Mouse (Mus musculus) embryonic facial prominence, embryonic 11.5 days (tissue): ENCODE data around the gene Isl2. TPM values are rescaled to one million over a fixed set of nuclear protein-coding genes. Genes with fewer than 3 reads are reported as not detected.
A peak's percentile ranks its signal among the peaks of the same experiment; 100 is the strongest.

Source experiments
- ATAC-seq: fragments of 200-750 bp; cut with Nextera tagmentation; replicated peaks from 2 replicates; pipeline ENCODE4 v1.8.0; 2017; ENCODE audit warnings: low read depth; ENCODE audit not compliant: insufficient number of reproducible peaks, low FRiP score, low TSS enrichment
- DNase-seq: peaks from one replicate; pipeline ENCODE4 v3.0.0-alpha.2; 2015; ENCODE audit warnings: low spot score
- H3K27ac ChIP-seq: fragments of 300-500 bp; sonication (generic); replicated peaks from 2 replicates; pipeline ENCODE4 v1.5.1; 2014; ENCODE audit warnings: mild to moderate bottlenecking, low read depth, low read length, control low read depth
- H3K27me3 ChIP-seq: fragments of 300-500 bp; sonication (generic); 2 replicates; pipeline ENCODE4 v1.6.1; 2014; ENCODE audit warnings: mild to moderate bottlenecking, low read length, moderate library complexity, mixed read lengths; ENCODE audit not compliant: control insufficient read depth, insufficient read depth
- H3K36me3 ChIP-seq: fragments of 300-500 bp; sonication (generic); replicated peaks from 2 replicates; pipeline ENCODE4 v1.6.1; 2014; ENCODE audit warnings: low read depth, mild to moderate bottlenecking, low read length, moderate library complexity, mixed read lengths; ENCODE audit not compliant: control insufficient read depth, insufficient read depth
- H3K4me1 ChIP-seq: fragments of 300-500 bp; sonication (generic); 2 replicates; pipeline ENCODE4 v1.6.1; 2014; ENCODE audit warnings: low read length, mixed read lengths; ENCODE audit not compliant: control insufficient read depth, insufficient read depth
- H3K4me2 ChIP-seq: fragments of 300-500 bp; sonication (generic); 2 replicates; pipeline ENCODE4 v1.6.1; 2014; ENCODE audit warnings: low read depth, mild to moderate bottlenecking, control low read depth, low read length, moderate library complexity
- H3K4me3 ChIP-seq: fragments of 300-500 bp; sonication (generic); 2 replicates; pipeline ENCODE4 v1.5.1; 2014; ENCODE audit warnings: low read depth, low read length, control low read depth
- H3K9ac ChIP-seq: fragments of 300-500 bp; sonication (generic); replicated peaks from 2 replicates; pipeline ENCODE4 v1.6.1; 2014; ENCODE audit warnings: mild to moderate bottlenecking, control low read depth, low read length
- H3K9me3 ChIP-seq: fragments of 300-500 bp; sonication (generic); replicated peaks from 2 replicates; pipeline ENCODE4 v1.6.1; 2016; ENCODE audit warnings: mild to moderate bottlenecking, low read length, inconsistent platforms, mixed read lengths; ENCODE audit not compliant: control insufficient read depth
- WGBS: fragments of 180-500 bp; shearing (Covaris S2); extraction: QIAGEN DNeasy Blood & Tissue Kit; methylation state at CpG from one replicate; pipeline ENCODE4 v1.1.7; 2014; 5-methylcytosine and 5-hydroxymethylcytosine counted together
- polyA plus RNA-seq: library from polyadenylated mRNA; unstranded; fragments of >200 nt; fragmentation: Nextera tagmentation; extraction: Ambion mirVana; gene quantifications from 2 replicates; pipeline ENCODE4 v1.2.1, GENCODE M21; 2014

Isl2 gene
- 23.3 and 30.6 TPM in 2 replicates for polyA plus RNA-seq

DNA sequence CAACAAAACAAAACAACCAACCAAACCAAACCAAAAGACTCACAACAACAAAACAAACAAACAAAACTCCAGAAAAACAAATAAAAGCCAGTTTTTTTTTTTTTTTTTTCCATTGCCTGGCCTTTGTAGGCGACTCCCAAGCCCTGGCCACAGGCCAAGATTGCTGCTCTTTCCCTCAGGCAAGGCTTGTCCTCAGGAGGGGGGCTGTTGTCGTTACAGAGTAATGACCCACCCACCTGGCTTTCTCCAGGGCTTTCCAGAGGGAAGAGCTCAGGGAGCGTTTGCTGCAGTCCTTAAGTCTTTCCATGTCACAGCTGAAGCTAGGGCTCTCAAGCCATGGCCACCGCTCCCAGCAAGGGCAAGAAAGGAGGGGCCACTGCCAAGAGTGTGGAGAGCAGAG lies at the start of gene Isl2:
TSS of gene Isl2 (plus strand) at position 296 of the 400 bp plus-strand sequence.
- peak within 1 kb of the TSS; percentile 29; the same call in 1 of the 2 replicates for H3K4me2 ChIP-seq
- peak within 1 kb of the TSS; percentile 26 for H3K9ac ChIP-seq
- H3K27me3 ChIP-seq = peaks cover 31% of the 10 kb centered on the region
- H3K4me1 ChIP-seq = peaks cover 6% of the 10 kb centered on the region
- H3K4me3 ChIP-seq = peak within 1 kb of the TSS; percentile 24
- H3K9me3 ChIP-seq = no peaks in the 10 kb centered on the region
- H3K27ac ChIP-seq = no peak within 1 kb of the TSS
- ATAC-seq (no peak), DNase-seq (no peak)
- H3K36me3 ChIP-seq = no peaks in the 10 kb centered on the region
- 8% methylated on average over 4 of the region's 4 CpGs for WGBS

DNA sequence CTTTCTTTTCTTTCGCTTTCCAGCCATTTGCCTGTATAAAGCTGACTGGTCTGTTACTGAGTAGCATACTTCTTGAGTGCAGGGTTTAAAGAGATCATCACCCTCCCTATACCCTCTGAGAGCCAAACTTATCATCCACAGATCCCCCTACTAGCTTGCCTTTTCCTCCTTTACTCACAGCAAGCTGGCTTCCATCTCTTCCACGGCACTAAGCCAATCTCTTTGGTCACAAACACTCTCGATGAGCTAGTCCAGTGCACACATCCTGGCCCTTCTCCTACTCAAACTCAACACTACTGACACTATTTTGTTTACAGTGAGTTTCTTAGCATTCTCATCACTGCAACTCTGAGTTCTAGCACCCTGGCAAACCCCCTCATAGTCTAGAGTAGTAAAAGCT lies 30.6 kb upstream of the Isl2 start:
- WGBS = 88% methylated on average over 3 of the region's 3 CpGs
- Histone ChIP-seq H3K27me3 (no peaks in the 10 kb centered on the region), H3K4me3 (no peak overlapping the region), H3K9ac (no peak overlapping the region), H3K4me2 (no peak overlapping the region), H3K36me3 (no peaks in the 10 kb centered on the region), H3K4me1 (no peaks in the 10 kb centered on the region), H3K9me3 (no peaks in the 10 kb centered on the region), H3K27ac (no peak overlapping the region)
- no peak for DNase-seq
- no peak for ATAC-seq

DNA sequence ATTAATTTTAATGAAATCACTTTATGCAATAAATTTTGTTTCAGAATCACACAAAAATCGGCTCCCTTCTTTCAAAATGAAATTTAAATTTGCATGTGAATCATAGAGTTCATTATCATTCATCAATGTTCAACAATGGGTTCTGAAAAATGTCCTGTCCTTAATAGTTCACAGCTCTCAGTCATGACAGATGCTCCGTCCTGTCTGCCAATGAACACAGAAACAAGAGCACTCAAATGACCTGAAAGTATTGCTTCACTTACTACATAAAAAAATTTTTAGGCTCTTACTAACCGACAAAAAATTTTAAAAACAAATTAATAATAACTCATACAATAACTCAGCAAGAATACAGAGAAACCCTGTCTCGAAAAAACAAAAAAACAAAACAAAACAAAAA lies 29.8 kb upstream of the Isl2 start:
- no peak for ATAC-seq
- no peak overlapping the region for H3K9ac ChIP-seq
- no peak overlapping the region for H3K4me2 ChIP-seq
- 90% methylated on average over 4 of the region's 4 CpGs for WGBS
- no peaks in the 10 kb centered on the region for H3K27me3 ChIP-seq
- no peaks in the 10 kb centered on the region for H3K9me3 ChIP-seq
- no peaks in the 10 kb centered on the region for H3K36me3 ChIP-seq
- no peaks in the 10 kb centered on the region for H3K4me1 ChIP-seq
- H3K4me3 ChIP-seq = no peak overlapping the region
- H3K27ac ChIP-seq = no peak overlapping the region
- DNase-seq = no peak

DNA sequence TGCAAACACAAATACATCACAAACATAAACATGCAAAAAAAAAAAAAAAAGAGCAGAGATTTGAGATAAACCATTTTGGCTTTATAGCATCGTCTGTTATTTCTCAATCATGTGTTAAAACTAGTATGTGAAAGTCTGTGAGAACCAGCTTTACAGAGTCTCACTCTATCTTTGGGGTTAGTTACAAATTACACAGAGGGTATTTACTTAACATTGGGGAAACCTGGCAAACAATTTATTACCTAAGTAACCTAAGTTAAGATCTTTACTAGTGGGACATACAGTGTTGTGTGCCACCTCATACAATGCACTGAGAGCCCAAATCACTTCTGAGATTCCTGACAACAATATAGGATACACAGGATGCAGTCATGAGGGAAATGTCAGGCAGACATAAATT lies 28.7 kb upstream of the Isl2 start:
- Histone ChIP-seq H3K9ac (no peak overlapping the region), H3K4me1 (no peaks in the 10 kb centered on the region)

DNA sequence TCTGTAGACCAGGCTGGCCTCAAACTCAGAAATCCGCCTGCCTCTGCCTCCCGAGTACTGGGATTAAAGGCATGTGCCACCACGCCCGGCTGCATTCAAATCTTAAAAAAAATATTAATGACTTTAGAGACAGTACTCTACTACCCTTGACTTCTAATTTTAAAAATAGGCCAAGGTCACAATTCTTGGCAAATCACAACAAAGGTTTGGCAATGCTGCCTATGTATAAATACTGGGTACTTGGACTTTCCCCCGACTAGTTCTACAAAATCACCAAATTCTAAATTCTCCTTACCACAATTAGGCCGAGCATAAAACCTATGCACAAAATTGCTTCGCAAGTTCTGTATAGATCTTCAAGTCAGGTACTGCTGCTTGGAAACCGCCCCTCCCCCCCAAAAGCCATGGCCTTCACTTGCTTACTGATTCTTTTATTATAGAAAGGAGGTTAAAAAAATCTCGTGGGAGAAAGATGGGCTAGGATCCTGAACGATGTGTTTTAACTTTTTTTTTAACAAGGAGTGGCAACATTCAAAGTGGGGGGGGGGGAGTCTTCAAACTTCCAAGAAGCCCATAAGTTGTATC lies 27.7 kb upstream of the Isl2 start:
- Histone ChIP-seq H3K4me2 (peak overlapping the region; percentile 77; the same call in 1 of the 2 replicates), H3K36me3 (no peaks in the 10 kb centered on the region), H3K27ac (no peak overlapping the region)

More for the DNA sequence above, 28.7 kb upstream of the Isl2 start:
- no peak overlapping the region for H3K27ac ChIP-seq
- H3K4me2 ChIP-seq = no peak overlapping the region
- 80% methylated on average over 1 of the region's 1 CpGs for WGBS
- no peak overlapping the region for H3K4me3 ChIP-seq
- H3K9me3 ChIP-seq = no peaks in the 10 kb centered on the region
- no peaks in the 10 kb centered on the region for H3K27me3 ChIP-seq
- H3K36me3 ChIP-seq = no peaks in the 10 kb centered on the region
- ATAC-seq (no peak), DNase-seq (no peak)

DNA sequence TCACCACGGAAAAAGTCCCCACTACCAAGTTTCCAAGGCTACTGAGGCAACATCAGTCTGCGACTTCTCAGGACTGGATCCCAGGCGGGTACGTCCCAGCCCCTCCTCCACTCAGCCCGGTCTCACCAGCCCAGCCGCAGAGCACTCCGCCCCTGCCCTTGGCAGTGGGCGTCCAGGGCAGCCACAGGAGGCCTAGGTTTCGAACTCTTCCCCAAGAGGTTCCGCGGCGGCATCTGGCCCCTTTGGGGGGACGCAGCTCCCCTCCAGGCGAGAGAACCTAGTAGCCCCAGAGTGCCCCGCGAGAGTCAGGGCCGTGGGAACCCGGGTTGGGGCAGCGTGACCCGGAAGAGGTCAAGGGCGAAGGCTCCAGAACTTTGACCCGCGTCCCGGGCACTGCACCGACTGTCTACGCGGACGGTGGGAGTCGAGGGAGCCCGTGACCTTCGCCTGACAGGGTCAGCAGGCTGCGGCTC lies 26.9 kb upstream of the Isl2 start:
- peak overlapping the region; percentile 77 for H3K4me2 ChIP-seq
- H3K9me3 ChIP-seq = no peaks in the 10 kb centered on the region
- peak overlapping the region; percentile 86 for H3K9ac ChIP-seq
- H3K36me3 ChIP-seq = no peaks in the 10 kb centered on the region
- DNase-seq = peak; percentile 63
- peak overlapping the region; percentile 86 for H3K4me3 ChIP-seq
- peak; percentile 72 for ATAC-seq
- H3K27ac ChIP-seq = peak overlapping the region; percentile 78
- 0% methylated on average over 32 of the region's 32 CpGs for WGBS
- no peaks in the 10 kb centered on the region for H3K27me3 ChIP-seq
- H3K4me1 ChIP-seq = no peaks in the 10 kb centered on the region

More for the DNA sequence above, 27.7 kb upstream of the Isl2 start:
- no peaks in the 10 kb centered on the region for H3K27me3 ChIP-seq
- no peak for ATAC-seq
- H3K4me1 ChIP-seq = no peaks in the 10 kb centered on the region
- no peak overlapping the region for H3K4me3 ChIP-seq
- H3K9me3 ChIP-seq = no peaks in the 10 kb centered on the region
- DNase-seq = no peak
- H3K9ac ChIP-seq = no peak overlapping the region
- WGBS = 84% methylated on average over 10 of the region's 10 CpGs

DNA sequence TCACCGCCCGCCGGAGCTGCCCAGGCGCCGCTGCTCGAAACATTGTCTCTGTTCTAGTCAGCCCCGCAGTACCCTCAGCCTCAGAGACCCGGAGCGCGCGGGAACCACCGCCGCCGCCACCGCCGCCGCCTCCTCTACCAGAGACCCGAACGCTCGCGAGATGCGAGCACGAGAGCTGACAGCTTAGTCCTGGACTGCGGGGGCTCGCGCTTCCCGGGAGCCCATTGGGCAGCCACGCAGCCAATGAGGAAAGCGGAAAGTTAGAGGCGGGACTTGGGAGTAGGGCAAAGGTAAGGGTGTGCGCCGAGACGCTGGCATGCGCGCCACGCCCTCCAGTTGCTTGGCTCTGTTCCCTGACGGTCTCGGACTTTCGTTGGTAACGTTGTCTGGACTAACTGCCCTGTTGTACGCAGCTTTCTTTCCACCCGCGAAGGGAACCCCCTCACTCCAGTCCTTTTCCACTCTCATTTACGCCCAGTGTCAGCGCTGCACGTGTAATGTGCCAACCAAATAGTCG lies 26.4 kb upstream of the Isl2 start, which contains the start of gene Etfa:
TSS of gene Etfa (minus strand) at position 217 of the 517 bp plus-strand sequence.
- WGBS = under 1% methylated on average over 41 of the region's 47 CpGs
- Histone ChIP-seq H3K9me3 (no peaks in the 10 kb centered on the region), H3K27me3 (no peaks in the 10 kb centered on the region)

DNA sequence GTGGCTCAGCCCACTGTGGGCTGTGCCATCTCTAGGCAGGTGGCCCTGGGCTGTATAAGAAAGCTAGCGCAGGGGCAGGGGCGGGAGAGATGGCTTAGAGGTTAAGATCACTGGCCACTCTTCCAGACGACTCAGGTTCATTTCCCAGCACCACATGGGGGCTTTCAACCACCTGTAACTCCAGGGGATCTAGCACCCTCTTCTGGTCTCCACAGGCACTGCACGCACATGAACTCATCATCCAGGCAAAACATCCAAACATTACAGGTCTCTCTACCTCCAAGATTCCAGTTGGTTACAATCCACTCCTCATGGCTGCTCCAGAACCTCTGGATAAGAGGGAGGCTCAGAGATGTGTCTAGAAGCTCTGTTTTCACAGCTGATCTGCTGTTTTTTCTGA lies 12.8 kb upstream of the Isl2 start:
- ATAC-seq (no peak), DNase-seq (no peak)
- H3K4me3 ChIP-seq = no peak overlapping the region
- H3K4me2 ChIP-seq = no peak overlapping the region
- H3K4me1 ChIP-seq = no peaks in the 10 kb centered on the region
- H3K36me3 ChIP-seq = no peaks in the 10 kb centered on the region
- H3K27me3 ChIP-seq = no peaks in the 10 kb centered on the region
- no peaks in the 10 kb centered on the region; the same call in 1 of the 2 replicates for H3K9me3 ChIP-seq
- no peak overlapping the region for H3K9ac ChIP-seq
- no peak overlapping the region for H3K27ac ChIP-seq
- WGBS = 41% methylated on average over 4 of the region's 4 CpGs

More for the DNA sequence above, 26.4 kb upstream of the Isl2 start, which contains the start of gene Etfa:
- Histone ChIP-seq H3K4me1 (no peaks in the 10 kb centered on the region), H3K36me3 (no peaks in the 10 kb centered on the region), H3K4me2 (peak within 1 kb of the TSS; percentile 77), H3K27ac (peak within 1 kb of the TSS; percentile 78), H3K4me3 (peak within 1 kb of the TSS; percentile 86), H3K9ac (peak within 1 kb of the TSS; percentile 86)
- ATAC-seq (peak; percentile 99), DNase-seq (peak; percentile 98)
